Mouse (Mus musculus): ENCODE data around the gene Olfr824.
"Not testable (repeated sequence)": the region's sequence is repeated elsewhere in the genome, so short reads cannot be mapped to it uniquely, and the experiment has no call there.

Olfr824 gene

DNA sequence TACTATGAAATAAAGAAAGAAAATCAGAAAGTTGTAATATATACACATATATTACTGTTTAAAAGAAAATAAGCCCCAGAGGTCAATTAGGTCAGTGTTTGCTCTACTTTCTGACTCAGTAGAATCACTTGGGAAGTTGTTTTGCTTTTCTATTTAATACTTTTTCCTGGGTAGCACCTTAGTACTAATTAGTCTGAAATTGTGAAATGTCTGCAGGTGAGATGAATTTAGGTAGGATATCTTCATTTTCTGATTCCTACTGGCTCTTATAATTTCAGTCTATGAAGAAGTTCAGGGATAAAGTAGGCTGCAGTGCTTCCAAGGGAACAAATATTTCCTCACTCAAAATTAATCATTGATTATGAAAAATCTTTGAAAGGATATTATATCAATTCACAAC, at the start of gene Olfr824:
TSS of gene Olfr824 (minus strand) at position 101 of the 400 bp plus-strand sequence.
- DNase-seq (ENCODE audit: low spot score) = not testable (repeated sequence)

DNA sequence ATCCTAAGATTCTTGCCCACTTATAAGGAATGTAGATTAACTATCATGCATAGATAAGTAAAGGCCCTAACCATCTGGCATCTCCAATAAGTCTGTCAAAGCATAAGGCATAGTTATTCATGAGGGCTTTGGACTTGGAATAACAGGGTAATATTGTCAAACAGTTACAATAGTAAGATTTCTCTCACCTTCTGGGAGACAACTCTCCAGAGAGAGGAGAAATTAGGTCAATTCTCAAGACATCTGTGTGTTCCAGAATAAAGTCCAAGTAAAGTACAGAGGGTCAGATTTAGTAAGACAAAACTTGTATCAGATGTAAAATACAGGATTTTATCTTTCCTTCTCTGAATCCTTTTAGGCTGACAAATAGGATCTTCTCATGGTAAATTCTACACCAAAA, 36.9 kb upstream of the Olfr824 start, which contains the start of gene Olfr825:
TSS of gene Olfr825 (minus strand) at position 101 of the 400 bp plus-strand sequence.
- no peak for DNase-seq (ENCODE audit: low spot score)

DNA sequence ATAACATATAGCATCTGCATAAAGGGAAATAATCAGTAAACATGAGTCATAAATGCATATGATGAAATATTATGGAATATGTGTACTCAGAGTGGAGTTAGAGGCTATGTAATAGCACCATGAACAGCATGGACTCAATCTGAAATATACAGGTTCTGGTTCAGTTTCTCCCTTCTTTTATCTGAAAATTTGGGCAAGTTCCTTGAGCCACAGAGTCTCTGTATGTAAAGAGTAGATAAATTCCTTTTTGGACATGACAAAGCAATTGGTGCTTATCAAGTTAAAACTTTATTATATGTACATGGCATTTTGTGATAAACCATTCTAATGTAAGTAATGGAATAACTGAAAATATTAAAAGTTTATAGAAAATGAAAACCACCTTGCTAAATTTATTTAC, 35.4 kb upstream of the Olfr824 start:
- no peak for DNase-seq (ENCODE audit: low spot score)

DNA sequence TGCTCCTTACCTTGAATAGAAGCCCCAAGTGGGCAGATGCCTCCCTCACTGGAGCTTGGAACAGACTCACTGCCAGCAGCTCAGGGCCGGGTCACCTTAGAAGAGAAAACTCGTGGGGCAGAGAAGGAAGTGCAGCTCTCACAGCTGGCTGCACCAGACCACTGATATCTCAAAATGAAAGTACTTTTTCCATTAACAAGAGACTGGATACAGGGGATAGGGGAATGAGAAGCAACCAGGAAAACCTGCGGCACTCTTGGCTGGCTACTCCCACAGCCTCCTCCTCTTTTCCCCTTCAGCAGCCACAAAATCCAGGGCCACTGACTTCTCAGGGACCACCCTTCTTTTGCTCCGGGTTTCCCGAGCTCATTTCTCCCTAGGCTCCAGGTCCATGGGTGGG, 14.3 kb upstream of the Olfr824 start:
- no peak for DNase-seq (ENCODE audit: low spot score)

DNA sequence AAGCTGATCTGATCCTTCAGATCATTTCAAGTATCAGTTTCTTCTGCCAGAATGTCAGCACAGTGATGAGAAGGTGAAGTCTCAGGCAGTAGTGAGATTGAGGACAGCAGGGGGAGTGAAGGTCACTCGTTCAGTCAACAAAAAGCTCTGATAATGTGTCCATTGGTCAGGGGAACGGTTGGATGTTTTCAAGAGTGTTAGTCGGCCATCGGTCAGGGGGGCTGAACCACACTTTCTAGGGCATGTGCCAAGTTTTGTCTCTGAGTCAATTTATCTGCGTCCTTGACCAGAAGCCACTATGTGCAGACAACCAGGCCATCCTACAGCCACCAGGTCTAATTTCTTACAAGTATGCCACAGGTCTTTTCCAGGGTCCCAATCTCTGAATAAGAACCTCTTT, 12.7 kb upstream of the Olfr824 start:
- DNase-seq (ENCODE audit: low spot score) = not testable (repeated sequence)

DNA sequence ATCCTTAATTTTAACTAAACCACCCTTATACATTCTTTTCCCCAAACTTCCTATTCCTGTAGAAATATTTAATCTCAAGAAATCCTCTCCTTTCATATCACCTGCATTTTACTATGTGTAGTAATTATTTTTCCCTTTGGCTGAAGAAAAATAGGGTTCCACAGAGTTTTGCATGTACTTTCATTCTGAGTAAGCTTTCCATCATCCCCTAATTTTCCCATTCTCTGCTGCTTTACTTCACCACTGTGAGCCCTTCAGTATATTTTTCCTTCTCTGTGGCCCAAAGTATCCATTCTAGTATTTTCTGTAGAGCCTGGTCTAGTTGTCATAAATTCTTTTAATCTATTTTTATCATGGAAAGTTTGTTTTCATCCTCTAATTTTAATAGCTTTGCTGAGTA, 5.0 kb upstream of the Olfr824 start:
- no peak for DNase-seq (ENCODE audit: low spot score)

DNA sequence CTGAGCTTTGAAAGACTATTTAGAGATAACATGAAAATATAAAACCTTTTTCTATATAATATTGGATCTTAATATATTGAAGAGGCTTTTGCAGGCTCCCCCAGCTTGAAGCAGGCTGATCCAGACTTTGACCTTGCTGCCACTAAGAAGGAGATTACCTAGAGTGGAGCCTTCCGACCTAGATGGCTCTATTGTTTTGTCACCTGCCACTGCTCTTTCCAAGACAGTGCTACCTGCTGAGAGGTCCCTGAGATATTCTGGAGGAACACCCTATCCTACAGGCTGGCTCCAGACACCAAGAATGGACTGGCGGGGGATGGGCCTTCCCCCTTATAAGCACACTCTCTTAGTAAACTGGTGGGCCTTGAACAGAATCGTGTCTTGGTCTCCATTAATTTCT, 13.8 kb downstream of the Olfr824 start:
- not testable (repeated sequence) for DNase-seq (ENCODE audit: low spot score)

DNA sequence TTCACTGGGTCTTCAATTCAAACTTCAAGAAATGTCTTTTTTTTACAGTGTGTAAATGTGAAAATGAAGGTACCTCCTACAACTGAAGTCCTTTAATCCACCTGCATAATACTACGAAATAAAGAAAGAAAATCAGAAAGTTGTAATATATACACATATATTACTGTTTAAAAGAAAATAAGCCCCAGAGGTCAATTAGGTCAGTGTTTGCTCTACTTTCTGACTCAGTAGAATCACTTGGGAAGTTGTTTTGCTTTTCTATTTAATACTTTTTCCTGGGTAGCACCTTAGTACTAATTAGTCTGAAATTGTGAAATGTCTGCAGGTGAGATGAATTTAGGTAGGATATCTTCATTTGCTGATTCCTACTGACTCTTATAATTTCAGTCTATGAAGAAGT, 14.5 kb downstream of the Olfr824 start, which contains the start of gene Olfr823:
TSS of gene Olfr823 (minus strand) at position 101 of the 400 bp plus-strand sequence.
- DNase-seq (ENCODE audit: low spot score) = not testable (repeated sequence)

DNA sequence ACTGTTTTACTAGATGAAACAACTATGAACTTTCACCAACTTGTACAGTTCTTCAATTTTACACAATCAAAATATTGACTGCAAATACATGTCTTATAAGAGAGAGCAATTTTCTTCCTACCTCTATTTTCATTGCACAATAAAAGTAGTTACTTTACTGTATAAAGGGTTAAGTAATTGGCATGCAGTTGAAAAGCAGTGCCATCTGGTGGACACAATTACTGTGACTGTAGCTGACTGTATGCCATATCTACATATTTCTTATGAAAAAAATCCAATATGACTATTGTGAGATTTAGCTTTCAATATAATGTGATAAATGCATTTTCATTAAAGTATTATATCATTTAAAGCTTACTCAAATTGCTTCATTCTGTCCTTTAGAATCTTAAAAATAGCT, 33.7 kb downstream of the Olfr824 start:
- DNase-seq (ENCODE audit: low spot score) = no peak

DNA sequence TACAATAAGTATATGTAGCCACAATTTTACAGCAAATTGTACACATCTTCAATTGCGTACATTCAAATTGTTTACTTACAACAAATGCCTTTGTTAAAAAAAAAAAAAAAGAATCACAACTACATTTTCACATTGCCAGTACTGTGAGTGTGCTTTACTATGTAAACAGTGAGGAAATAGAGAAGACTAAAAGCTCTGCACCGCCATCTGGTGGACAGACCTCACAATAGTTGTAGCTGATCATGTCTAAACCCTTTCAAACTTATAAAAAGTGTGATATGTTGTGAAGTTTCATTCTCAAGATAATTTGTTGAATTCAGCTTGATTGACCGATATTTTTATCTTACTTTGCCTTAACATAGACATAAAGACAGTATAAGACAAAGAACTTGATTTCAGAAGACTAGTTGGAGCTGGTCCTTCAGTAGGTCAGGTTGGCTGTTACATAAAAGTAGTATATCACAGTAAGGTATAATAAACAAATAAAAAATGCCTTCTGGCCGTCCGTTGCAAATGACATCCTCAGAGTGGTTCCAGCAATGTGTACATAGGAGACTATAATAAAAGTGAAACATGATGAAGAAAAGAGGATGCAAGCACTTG, 36.9 kb downstream of the Olfr824 start:
- DNase-seq (ENCODE audit: low spot score) = no peak
